ENCODE assay signal across 8 mouse cellular contexts in genomic region chr4:34231270-34231669, GRCm38 (mm10).
DNase-seq lines count a peak whose midpoint lies in the region; ATAC-seq and TF ChIP-seq lines count a peak whose summit lies in the region.

No protein-coding gene starts in this region.

- H3K27me3 ChIP-seq in E14TG2a.4 (ENCODE audit: insufficient read depth, low read length) = no peaks in the 10 kb centered on the region; the same call in 1 of the 2 replicates
- no peaks in the 10 kb centered on the region for H3K27me3 ChIP-seq in heart, embryonic 12.5 days (replicated peaks)
- no peaks in the 10 kb centered on the region for H3K27me3 ChIP-seq in kidney, postnatal 0 days (ENCODE audit: insufficient read depth, low read length)
- H3K27me3 ChIP-seq in liver, embryonic 13.5 days = no peaks in the 10 kb centered on the region
- no peaks in the 10 kb centered on the region for H3K27me3 ChIP-seq in neural tube, embryonic 15.5 days (replicated peaks)

- WGBS in heart, embryonic 12.5 days = 9% methylated on average over 3 of the region's 3 CpGs
- 6% methylated on average over 3 of the region's 3 CpGs for WGBS in kidney, postnatal 0 days
- WGBS in liver, embryonic 13.5 days (ENCODE audit: insufficient replicate concordance) = 3% methylated on average over 3 of the region's 3 CpGs
- WGBS in neural tube, embryonic 15.5 days = 9% methylated on average over 3 of the region's 3 CpGs

- no peaks in the 10 kb centered on the region; the same call in 1 of the 2 replicates for H3K4me1 ChIP-seq in E14TG2a.4 (replicated peaks; ENCODE audit: low read depth, low read length)
- 0 out of 2 replicates have a peak, but pooled peaks cover 4% of the 10 kb centered on the region for H3K4me1 ChIP-seq in heart, embryonic 12.5 days (replicated peaks)
- peaks cover 4% of the 10 kb centered on the region; the same call in 1 of the 2 replicates for H3K4me1 ChIP-seq in kidney, postnatal 0 days (replicated peaks; ENCODE audit: insufficient read depth, low read length)
- H3K4me1 ChIP-seq in liver, embryonic 13.5 days (replicated peaks) = no peaks in the 10 kb centered on the region
- H3K4me1 ChIP-seq in neural tube, embryonic 15.5 days = peaks cover 5% of the 10 kb centered on the region; the same call in 1 of the 2 replicates

- peak; percentile 49 for TF ChIP-seq CTCF in E14TG2a.4 (conservative IDR thresholded peaks at IDR 0.05; ENCODE audit: low read length)
- peak; percentile 93 for TF ChIP-seq CTCF in kidney, postnatal 0 days (IDR thresholded peaks at IDR 0.05; ENCODE audit: low read depth)

- H3K4me3 ChIP-seq in E14TG2a.4 (replicated peaks; ENCODE audit: low read length) = no peak overlapping the region
- H3K4me3 ChIP-seq in heart, embryonic 12.5 days = no peak overlapping the region
- no peak overlapping the region for H3K4me3 ChIP-seq in kidney, postnatal 0 days (replicated peaks; ENCODE audit: low read depth, low read length)
- H3K4me3 ChIP-seq in liver, embryonic 13.5 days (replicated peaks) = no peak overlapping the region
- no peak overlapping the region for H3K4me3 ChIP-seq in neural tube, embryonic 15.5 days (replicated peaks)

- no peaks in the 10 kb centered on the region for H3K9me3 ChIP-seq in E14TG2a.4 (ENCODE audit: low read length)
- no peaks in the 10 kb centered on the region for H3K9me3 ChIP-seq in heart, embryonic 12.5 days (replicated peaks)
- H3K9me3 ChIP-seq in kidney, postnatal 0 days (replicated peaks; ENCODE audit: low read length) = no peaks in the 10 kb centered on the region
- no peaks in the 10 kb centered on the region for H3K9me3 ChIP-seq in liver, embryonic 13.5 days (replicated peaks)
- H3K9me3 ChIP-seq in neural tube, embryonic 15.5 days (replicated peaks) = no peaks in the 10 kb centered on the region

- no peak overlapping the region for H3K9ac ChIP-seq in heart, embryonic 12.5 days
- H3K9ac ChIP-seq in kidney, postnatal 0 days (ENCODE audit: low read depth, low read length) = no peak overlapping the region
- H3K9ac ChIP-seq in liver, embryonic 13.5 days = no peak overlapping the region
- H3K9ac ChIP-seq in neural tube, embryonic 15.5 days (replicated peaks) = no peak overlapping the region

- no peak overlapping the region for H3K4me2 ChIP-seq in heart, embryonic 12.5 days
- H3K4me2 ChIP-seq in kidney, postnatal 0 days (ENCODE audit: low read length) = no peak overlapping the region
- no peak overlapping the region for H3K4me2 ChIP-seq in liver, embryonic 13.5 days
- no peak overlapping the region for H3K4me2 ChIP-seq in neural tube, embryonic 15.5 days

- peak; percentile 82 for DNase-seq in adrenal gland, postnatal 10 days
- peak; percentile 73 for DNase-seq in embryo, embryonic 9.5 days (ENCODE audit: extremely low spot score)
- peak; percentile 85 for DNase-seq in kidney, postnatal 0 days (ENCODE audit: low spot score)
- peak; percentile 4 for DNase-seq in liver, embryonic 13.5 days
- peak; percentile 46 for DNase-seq in thymus, postnatal 14 days

- ATAC-seq in heart, embryonic 12.5 days (ENCODE audit: insufficient number of reproducible peaks, low FRiP score) = 0 out of 2 replicates have a peak, but pooled peaks have one; percentile 48
- ATAC-seq in kidney, postnatal 0 days (replicated peaks; ENCODE audit: low FRiP score, low read depth) = peak; percentile 86
- ATAC-seq in liver, embryonic 13.5 days (ENCODE audit: low read depth) = no peak
- peak; percentile 69; the same call in 1 of the 2 replicates for ATAC-seq in neural tube, embryonic 15.5 days (ENCODE audit: low FRiP score)

- no peak overlapping the region for H3K27ac ChIP-seq in heart, embryonic 12.5 days (ENCODE audit: poor library complexity, severe bottlenecking)
- no peak overlapping the region for H3K27ac ChIP-seq in kidney, postnatal 0 days
- H3K27ac ChIP-seq in liver, embryonic 13.5 days = no peak overlapping the region
- H3K27ac ChIP-seq in neural tube, embryonic 15.5 days (replicated peaks) = no peak overlapping the region

- no peaks in the 10 kb centered on the region for H3K36me3 ChIP-seq in E14TG2a.4 (ENCODE audit: insufficient read depth, low read length)
- H3K36me3 ChIP-seq in heart, embryonic 12.5 days = no peaks in the 10 kb centered on the region
- no peaks in the 10 kb centered on the region for H3K36me3 ChIP-seq in kidney, postnatal 0 days (ENCODE audit: insufficient read depth, low read length)
- no peaks in the 10 kb centered on the region for H3K36me3 ChIP-seq in liver, embryonic 13.5 days
- no peaks in the 10 kb centered on the region for H3K36me3 ChIP-seq in neural tube, embryonic 15.5 days

Comparison
In these comparisons a context has a peak if more than half of its experiments do, and no peak if none do; other contexts are left out.
1. DNase-seq: peak in every context shown above with its lines; median percentile 85 in kidney, postnatal 0 days; 82 in adrenal gland, postnatal 10 days; 73 in embryo, embryonic 9.5 days; 46 in thymus, postnatal 14 days; 4 in liver, embryonic 13.5 days.